Mouse (Mus musculus) heart, embryonic 10.5 days (tissue): ENCODE data around the gene Ninl. TPM values are rescaled to one million over a fixed set of nuclear protein-coding genes. Genes with fewer than 3 reads are reported as not detected.

Experiments
- polyA plus RNA-seq: library from polyadenylated mRNA; unstranded; fragments of >200 nt; fragmentation: Nextera tagmentation; extraction: Ambion mirVana; gene quantifications from 2 replicates; pipeline ENCODE4 v1.2.1, GENCODE M21; 2016

Gene Ninl
- polyA plus RNA-seq, 1 experiment from 2014 or later = 10.9 TPM

Other genes starting within 250 kb of the Ninl start
- gene Abhd12, start 134.6 kb downstream of the Ninl start, polyA plus RNA-seq = 53.7 and 54.8 TPM in 2 replicates
- 38.0 and 57.1 TPM in 2 replicates for gene Gins1, start 134.0 kb downstream of the Ninl start, polyA plus RNA-seq
- gene Nanp, start within 50 bp of the Ninl start, polyA plus RNA-seq = 33.2 and 39.9 TPM in 2 replicates
- gene Gm14151, start 53.0 kb upstream of the Ninl start, polyA plus RNA-seq = not detected in 2 replicates
- gene Gm14147, start 58.9 kb upstream of the Ninl start, polyA plus RNA-seq = not detected in 2 replicates